Mouse (Mus musculus) stomach, embryonic 14.5 days (tissue): ENCODE results near the gene Slc5a3. TPM values are rescaled to one million over a fixed set of nuclear protein-coding genes. Genes with fewer than 3 reads are reported as not detected.
"Not testable (repeated sequence)": the region's sequence is repeated elsewhere in the genome, so short reads cannot be mapped to it uniquely, and the experiment has no call there.

Experiments used
- ATAC-seq: fragments of 200-750 bp; cut with Nextera tagmentation; 2 replicates; pipeline ENCODE4 v1.8.0; 2017; ENCODE audit warnings: low read depth, moderate TSS enrichment; ENCODE audit not compliant: insufficient number of reproducible peaks, insufficient read depth, low FRiP score
- H3K27ac ChIP-seq: fragments of 300-500 bp; sonication (generic); 2 replicates; pipeline ENCODE4 v1.5.1; 2014; ENCODE audit warnings: mild to moderate bottlenecking, low read length, moderate library complexity, mixed read lengths
- H3K27me3 ChIP-seq: fragments of 300-500 bp; sonication (generic); 2 replicates; pipeline ENCODE4 v1.6.1; 2014; ENCODE audit warnings: low read length, control low read depth, mixed read lengths; ENCODE audit not compliant: control insufficient read depth, insufficient read depth
- H3K36me3 ChIP-seq: fragments of 300-500 bp; sonication (generic); 2 replicates; pipeline ENCODE4 v1.6.1; 2014; ENCODE audit warnings: mild to moderate bottlenecking, control low read depth, low read length, moderate library complexity, mixed read lengths; ENCODE audit not compliant: control insufficient read depth, insufficient read depth
- H3K4me1 ChIP-seq: fragments of 300-500 bp; sonication (generic); 2 replicates; pipeline ENCODE4 v1.6.1; 2014; ENCODE audit warnings: low read length, control low read depth, mixed read lengths; ENCODE audit not compliant: control insufficient read depth, insufficient read depth
- H3K4me2 ChIP-seq: fragments of 300-500 bp; sonication (generic); replicated peaks from 2 replicates; pipeline ENCODE4 v1.6.1; 2014; ENCODE audit warnings: low read depth, low read length, control low read depth
- H3K4me3 ChIP-seq: fragments of 300-500 bp; sonication (generic); 2 replicates; pipeline ENCODE4 v1.5.1; 2014; ENCODE audit warnings: low read depth, low read length, control low read depth
- H3K9ac ChIP-seq: fragments of 300-500 bp; sonication (generic); replicated peaks from 2 replicates; pipeline ENCODE4 v1.6.1; 2014; ENCODE audit warnings: low read depth, mild to moderate bottlenecking, control low read depth, low read length, moderate library complexity, mixed read lengths
- H3K9me3 ChIP-seq: fragments of 300-500 bp; sonication (generic); 2 replicates; pipeline ENCODE4 v1.6.1; 2016; ENCODE audit warnings: low read depth, low read length, control low read depth; ENCODE audit not compliant: control insufficient read depth
- WGBS: fragments of 180-500 bp; shearing (Covaris S2); extraction: QIAGEN DNeasy Blood & Tissue Kit; methylation state at CpG from one replicate; pipeline ENCODE4 v1.1.7; 2014; 5-methylcytosine and 5-hydroxymethylcytosine counted together
- polyA plus RNA-seq: library from polyadenylated mRNA; unstranded; fragments of >200 nt; fragmentation: Nextera tagmentation; extraction: Ambion mirVana; gene quantifications from 2 replicates; pipeline ENCODE4 v1.2.1, GENCODE M21; 2014

Slc5a3 gene
- polyA plus RNA-seq, 1 experiment from 2014 or later = 9.8 TPM

DNA sequence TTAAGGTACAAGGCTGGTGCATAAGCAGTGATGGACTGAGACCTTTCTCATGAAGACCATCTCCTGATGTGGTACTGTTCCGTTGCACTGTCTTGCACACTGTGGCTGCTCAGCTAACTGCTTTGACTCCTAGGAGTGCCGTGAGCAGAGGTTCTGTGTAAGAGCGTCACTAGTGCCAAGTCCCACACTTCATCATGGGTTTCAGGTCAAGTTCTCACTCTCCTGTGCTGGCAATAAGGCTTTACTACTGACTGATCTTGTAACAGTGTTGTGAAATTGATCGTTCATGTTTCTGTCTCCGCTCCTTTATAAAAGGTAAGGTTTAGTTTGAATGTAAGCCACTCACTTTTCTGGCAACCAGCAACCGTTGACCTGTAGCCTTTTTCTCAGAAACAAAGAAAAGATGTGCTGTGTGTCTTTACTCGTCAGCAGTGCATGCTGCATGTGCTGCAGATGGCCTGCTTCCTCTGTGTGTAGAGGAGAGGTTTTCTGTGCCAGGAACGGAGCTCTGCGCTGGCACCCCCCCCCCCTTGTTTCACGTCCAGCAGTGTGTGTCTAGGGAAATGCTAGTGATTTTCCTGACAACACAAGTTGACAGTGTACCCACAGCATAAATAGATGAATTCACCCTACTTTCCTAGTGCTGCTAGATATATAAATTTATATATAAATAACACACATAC, 25.8 kb downstream of the Slc5a3 start:
- no peaks in the 10 kb centered on the region for H3K27me3 ChIP-seq
- no peak for ATAC-seq
- no peak overlapping the region for H3K4me3 ChIP-seq
- H3K9me3 ChIP-seq = no peaks in the 10 kb centered on the region
- H3K9ac ChIP-seq = no peak overlapping the region
- no peaks in the 10 kb centered on the region for H3K4me1 ChIP-seq
- no peak overlapping the region for H3K4me2 ChIP-seq
- 82% methylated on average over 10 of the region's 10 CpGs for WGBS
- H3K27ac ChIP-seq = no peak overlapping the region
- H3K36me3 ChIP-seq = no peaks in the 10 kb centered on the region; the same call in 1 of the 2 replicates

- no peak overlapping the region for H3K4me2 ChIP-seq
- H3K27ac ChIP-seq = no peak overlapping the region
- no peaks in the 10 kb centered on the region for H3K36me3 ChIP-seq
- WGBS = 70% methylated on average over 3 of the region's 3 CpGs
- no peaks in the 10 kb centered on the region for H3K4me1 ChIP-seq
- no peaks in the 10 kb centered on the region for H3K27me3 ChIP-seq
- no peak overlapping the region for H3K9ac ChIP-seq
- no peak overlapping the region for H3K4me3 ChIP-seq
- no peak for ATAC-seq
- H3K9me3 ChIP-seq = no peaks in the 10 kb centered on the region
Measured at GRCm38 (mm10) chr16:92089225-92089624, 31.1 kb downstream of the Slc5a3 start.

DNA sequence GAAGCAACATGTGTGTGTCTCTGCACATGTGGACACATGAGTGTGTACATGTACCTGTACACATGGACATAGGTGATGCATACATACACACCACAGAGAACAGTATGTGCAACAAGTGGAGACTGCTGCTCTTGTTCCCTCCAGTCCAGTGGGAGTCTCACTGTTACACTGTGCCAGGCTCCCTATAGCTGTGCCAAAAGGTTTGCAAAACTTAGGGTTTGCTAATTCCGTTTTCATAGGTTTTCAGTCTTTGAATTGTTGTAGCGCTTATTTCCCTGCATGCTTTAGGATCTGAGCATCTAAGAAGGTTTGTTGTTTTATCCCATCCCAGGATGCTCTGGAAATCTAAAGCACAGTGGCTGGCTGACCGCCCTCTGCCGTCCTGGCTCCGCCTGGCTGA, 33.8 kb downstream of the Slc5a3 start:
- 82% methylated on average over 5 of the region's 5 CpGs for WGBS

GRCm38 (mm10) chr16:92098351-92099051, 40.4 kb downstream of the Slc5a3 start:
- Histone ChIP-seq H3K36me3 (no peaks in the 10 kb centered on the region; the same call in none of the 2 replicates), H3K4me3 (no peak overlapping the region), H3K9ac (no peak overlapping the region), H3K27me3 (no peaks in the 10 kb centered on the region), H3K4me1 (0 out of 2 replicates have a peak, but pooled peaks cover 3% of the 10 kb centered on the region), H3K4me2 (no peak overlapping the region), H3K27ac (no peak overlapping the region), H3K9me3 (no peaks in the 10 kb centered on the region)
- ATAC-seq = no peak
- whole genome bisulfite sequencing = 66% methylated on average over 10 of the region's 10 CpGs

More for the DNA sequence above, 33.8 kb downstream of the Slc5a3 start:
- Histone ChIP-seq H3K4me3 (no peak overlapping the region), H3K4me2 (no peak overlapping the region), H3K9me3 (no peaks in the 10 kb centered on the region), H3K36me3 (no peaks in the 10 kb centered on the region), H3K4me1 (no peaks in the 10 kb centered on the region), H3K9ac (no peak overlapping the region), H3K27ac (no peak overlapping the region), H3K27me3 (no peaks in the 10 kb centered on the region)
- ATAC-seq = no peak

- Histone ChIP-seq H3K4me1 (0 out of 2 replicates have a peak, but pooled peaks cover 3% of the 10 kb centered on the region), H3K27me3 (no peaks in the 10 kb centered on the region), H3K36me3 (no peaks in the 10 kb centered on the region; the same call in none of the 2 replicates), H3K27ac (no peak overlapping the region), H3K4me2 (no peak overlapping the region), H3K9me3 (no peaks in the 10 kb centered on the region), H3K9ac (no peak overlapping the region), H3K4me3 (no peak overlapping the region)
- 77% methylated on average over 16 of the region's 16 CpGs for WGBS
- ATAC-seq = no peak
Measured at GRCm38 (mm10) chr16:92099598-92099997, 41.5 kb downstream of the Slc5a3 start.

DNA sequence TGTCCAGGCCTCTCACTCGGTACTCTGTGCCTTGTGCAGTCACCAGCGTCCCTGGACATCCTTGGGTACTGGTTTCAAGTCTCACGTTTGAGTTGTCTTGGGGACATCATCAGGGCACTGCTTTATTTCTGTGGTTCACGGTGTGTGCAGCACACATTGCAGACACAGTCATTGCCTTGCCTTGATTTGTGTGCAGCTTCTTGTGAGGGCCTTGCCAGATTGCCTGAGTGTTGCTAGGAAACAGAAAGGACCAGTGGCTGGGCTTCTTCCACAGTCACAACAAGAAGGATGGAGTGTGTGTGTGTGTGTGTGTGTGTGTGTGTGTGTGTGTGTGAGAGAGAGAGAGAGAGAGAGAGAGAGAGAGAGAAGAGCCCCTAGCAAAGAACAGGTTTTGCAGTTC, 42.0 kb downstream of the Slc5a3 start:
- Histone ChIP-seq H3K36me3 (no peaks in the 10 kb centered on the region; the same call in none of the 2 replicates), H3K27ac (no peak overlapping the region), H3K4me3 (no peak overlapping the region), H3K9ac (no peak overlapping the region), H3K4me1 (0 out of 2 replicates have a peak, but pooled peaks cover 3% of the 10 kb centered on the region), H3K9me3 (no peaks in the 10 kb centered on the region), H3K4me2 (no peak overlapping the region), H3K27me3 (no peaks in the 10 kb centered on the region)
- ATAC-seq = no peak
- 75% methylated on average over 4 of the region's 4 CpGs for WGBS

- 84% methylated on average over 5 of the region's 5 CpGs for WGBS
Measured at GRCm38 (mm10) chr16:92102115-92102514, 44.0 kb downstream of the Slc5a3 start.

DNA sequence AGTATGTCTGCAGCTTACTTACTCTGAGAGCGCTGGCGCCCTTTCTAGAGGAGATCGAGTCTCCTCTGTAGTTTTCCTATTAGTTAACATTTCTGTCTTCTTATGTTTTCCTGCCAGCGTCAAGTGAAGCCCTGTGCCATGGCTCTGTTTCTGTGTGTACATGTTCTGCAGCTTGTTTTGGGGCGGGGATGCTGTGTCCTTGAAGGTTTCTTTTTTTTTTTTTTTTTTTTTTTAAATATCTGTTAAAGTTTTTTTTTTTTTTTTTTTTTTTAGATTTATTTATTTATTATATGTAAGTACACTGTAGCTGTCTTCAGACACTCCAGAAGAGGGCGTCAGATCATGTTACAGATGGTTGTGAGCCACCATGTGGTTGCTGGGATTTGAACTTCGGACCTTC, 44.8 kb downstream of the Slc5a3 start:
- not testable (repeated sequence) for H3K4me3 ChIP-seq, H3K4me1 ChIP-seq, H3K4me2 ChIP-seq, H3K36me3 ChIP-seq, H3K9me3 ChIP-seq, H3K9ac ChIP-seq, H3K27me3 ChIP-seq, H3K27ac ChIP-seq, ATAC-seq
- WGBS = 94% methylated on average over 6 of the region's 7 CpGs

More at GRCm38 (mm10) chr16:92102115-92102514, 44.0 kb downstream of the Slc5a3 start:
- H3K4me3 ChIP-seq = no peak overlapping the region
- H3K27ac ChIP-seq = no peak overlapping the region
- no peaks in the 10 kb centered on the region for H3K27me3 ChIP-seq
- H3K4me2 ChIP-seq = no peak overlapping the region
- no peaks in the 10 kb centered on the region; the same call in none of the 2 replicates for H3K36me3 ChIP-seq
- no peaks in the 10 kb centered on the region for H3K9me3 ChIP-seq
- H3K4me1 ChIP-seq = 0 out of 2 replicates have a peak, but pooled peaks cover 3% of the 10 kb centered on the region
- no peak for ATAC-seq
- no peak overlapping the region for H3K9ac ChIP-seq
